Mouse (Mus musculus): ENCODE data around the gene Ptms.

Ptms gene

DNA sequence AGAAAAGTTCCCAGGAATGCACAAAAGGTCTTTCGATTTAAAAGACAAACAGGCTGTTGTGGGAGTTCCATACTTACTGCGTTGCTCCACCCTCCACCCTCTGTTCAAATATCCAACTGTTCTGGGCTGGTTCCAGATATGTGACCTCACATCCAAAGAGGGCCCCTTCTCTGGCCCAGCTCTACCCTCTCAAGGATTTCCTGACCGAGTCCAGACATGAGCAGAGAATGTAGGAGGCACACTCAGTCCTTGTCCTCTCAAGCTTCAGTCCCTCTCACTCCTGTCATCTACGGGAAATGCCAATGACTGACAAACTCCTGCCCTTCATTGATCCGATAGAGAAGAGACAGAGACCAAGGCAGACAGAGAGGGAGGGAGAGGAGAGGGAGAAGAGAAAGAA is 6.0 kb upstream of the Ptms start:
- DNase-seq, result no peak

DNA sequence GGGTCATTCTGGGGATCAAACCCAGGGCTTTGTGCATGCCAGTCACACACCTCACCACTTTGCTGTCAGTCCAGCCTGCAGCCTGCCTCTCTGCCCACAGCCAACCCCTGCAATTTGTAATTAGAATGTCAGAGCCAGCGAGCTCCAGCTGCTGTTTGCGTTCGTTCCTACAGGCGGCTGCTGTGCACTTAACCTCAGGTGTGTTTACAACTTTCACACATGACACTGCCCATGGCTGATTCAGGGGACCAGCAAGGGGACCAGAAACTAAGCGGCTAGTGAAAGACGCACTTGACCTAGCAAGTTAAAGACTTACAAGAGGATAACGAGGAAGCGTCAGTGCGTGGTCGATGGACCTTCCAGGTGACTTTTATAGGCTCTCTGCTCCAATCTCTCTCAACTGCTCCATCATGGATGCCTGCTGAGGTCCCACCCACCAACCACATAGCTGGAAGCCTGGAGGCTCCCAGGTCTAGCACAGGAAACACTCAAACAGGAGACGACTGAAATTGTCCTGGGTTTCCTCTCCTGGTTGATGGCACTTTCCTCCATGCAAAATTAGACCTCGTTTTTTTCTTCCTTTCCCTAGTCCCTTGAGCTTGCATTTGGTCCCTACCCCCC is 5.4 kb upstream of the Ptms start:
- no peak for DNase-seq

DNA sequence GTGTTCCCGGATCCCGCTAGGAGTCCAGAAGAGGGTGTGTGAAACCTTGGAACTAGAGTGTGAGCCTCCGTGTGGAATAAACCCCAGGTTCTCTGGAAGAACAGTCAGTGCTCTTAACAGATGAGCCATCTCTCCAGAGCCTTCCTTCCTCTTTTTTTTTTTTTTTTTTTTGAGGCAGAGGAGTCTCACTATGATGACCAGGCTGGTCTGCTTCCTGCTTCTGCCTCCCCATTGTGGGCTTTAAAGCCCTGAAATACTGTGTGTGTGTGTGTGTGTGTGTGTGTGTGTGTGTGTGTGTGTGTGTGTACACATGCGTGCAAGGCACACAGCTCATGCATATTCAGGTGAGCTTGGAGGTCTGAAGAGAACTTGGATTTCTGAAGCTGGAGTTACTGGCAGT is 1.6 kb upstream of the Ptms start:
- no peak for DNase-seq

DNA sequence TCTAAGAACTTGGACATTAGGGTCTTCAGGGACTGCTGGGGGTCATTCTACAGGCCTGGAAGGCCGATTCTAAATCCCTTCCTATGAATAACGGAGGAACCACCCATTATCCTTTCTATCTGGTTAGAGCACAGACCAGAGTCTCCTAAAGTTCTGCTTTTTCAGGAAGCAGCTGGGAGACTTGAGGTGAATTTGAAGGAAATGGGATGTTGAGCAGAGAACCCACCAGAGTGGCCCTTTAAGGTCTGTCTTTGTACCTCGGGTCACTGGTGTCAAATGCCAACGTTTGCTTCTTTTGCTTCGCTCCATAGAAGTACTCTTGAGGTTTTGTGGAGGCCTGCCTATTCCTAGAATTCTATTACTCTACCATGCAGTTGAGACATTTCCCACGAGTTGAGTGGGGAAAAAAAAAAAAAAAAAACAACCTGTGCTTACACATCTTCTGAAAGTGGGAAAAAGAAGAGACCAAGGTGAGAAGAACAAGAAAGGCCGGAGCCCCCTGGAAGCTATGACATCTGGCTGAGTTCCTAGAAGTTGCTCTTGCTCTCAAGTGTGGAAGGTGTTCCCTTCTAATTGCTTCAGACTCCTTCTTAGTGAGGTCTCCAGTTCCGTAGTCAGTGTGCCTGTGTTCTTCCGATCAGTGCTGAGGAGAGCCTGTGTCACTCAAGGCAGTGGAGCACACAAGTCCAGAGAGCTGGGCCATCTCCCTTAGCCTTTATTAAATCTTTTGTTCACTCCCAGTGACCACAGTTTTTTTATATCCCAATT is 599 bp upstream of the Ptms start:
- DNase-seq, result no peak

DNA sequence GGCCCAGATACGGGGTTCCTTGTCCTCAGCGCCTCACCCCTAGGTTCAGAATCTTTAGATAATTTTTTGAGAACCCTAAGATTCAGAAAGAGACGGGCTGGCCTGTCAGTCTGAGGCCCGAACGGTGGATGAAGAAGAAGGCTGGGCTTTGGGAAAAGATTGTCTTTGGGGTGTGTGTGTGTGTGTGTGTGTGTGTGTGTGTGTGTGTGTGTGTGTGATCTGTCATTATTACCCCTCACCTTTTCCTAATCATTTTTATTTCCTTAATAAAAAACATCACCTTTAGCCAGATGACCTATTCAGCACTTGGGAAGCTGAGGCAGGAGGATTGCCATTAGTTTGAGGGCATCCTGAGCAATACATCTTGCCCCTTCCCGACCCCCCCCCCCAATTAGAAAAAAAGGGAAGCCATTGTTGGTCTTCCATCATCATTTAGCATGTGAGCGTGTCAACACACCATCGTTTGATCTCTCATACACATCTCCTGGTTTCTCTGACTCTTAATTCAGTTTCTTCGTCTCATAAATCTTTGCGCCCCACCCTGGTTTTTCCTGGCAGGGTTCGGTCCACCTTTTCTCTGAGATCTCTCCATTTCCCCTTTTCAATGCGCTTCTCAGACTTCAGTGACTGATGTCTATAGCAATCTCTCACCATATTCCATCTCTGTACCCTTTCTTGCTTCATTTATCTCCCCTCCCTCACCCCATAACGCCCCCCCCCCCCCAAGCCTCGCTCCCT is 844 bp downstream of the Ptms start:
- DNase-seq, result no peak

DNA sequence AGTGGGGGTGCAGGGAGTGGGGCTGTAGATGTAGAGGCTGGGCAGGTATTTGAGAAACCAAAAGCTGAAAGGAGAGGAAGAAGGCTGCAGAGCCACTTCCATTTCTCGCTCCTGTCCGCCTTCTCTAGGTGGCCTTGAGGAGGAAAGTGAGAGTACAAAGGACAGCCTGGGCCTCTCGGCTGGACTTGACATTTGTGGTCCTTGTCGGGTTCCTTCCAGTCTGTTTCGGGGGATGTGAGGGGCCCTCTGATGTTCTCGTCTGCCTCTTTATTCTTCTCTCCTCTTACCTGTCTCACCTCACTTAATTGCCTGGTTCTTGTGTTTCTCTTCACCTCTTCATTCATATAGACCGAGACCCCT is 1.6 kb downstream of the Ptms start:
- no peak for DNase-seq

DNA sequence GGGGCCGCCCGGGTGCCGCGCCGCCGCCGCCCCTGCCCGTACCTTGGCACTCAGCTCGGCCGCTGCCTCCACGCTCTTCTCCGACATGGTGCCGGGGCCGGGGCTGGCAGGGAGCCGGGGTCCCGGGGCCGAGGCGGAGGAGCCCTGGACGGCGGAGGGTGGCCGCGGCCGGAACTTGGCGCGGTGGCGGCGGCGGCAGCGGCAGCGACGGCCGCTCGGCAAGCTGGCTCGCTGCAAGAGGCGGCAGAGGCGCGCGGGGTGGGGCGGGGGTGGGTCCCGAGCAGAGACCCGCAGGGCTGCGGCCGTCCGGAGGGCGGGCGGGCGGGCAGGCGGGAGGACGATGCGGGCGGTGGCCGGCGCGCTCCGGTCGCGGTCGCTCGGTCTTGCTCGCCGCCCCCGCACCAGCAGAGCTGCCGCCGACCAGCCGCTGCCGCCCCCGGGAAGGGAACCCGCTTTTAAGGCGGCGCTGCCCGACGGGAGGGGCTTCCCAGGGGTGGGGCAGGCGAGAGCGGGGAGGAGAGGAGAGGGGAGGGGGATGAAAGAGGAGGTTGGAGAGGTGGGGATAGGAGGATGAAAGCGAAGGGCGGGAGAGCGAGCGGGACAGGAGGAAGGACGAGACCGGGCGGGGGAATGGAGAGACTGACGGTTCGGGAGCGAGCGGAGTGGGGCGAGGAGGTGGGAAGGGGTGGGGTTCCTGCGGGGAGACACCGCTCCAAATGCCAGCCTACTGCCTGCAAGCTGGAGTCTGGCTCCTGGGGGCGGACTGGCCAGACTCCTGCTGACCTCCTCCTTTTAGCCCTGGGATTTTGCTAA is 2.2 kb downstream of the Ptms start:
- peak; percentile 95 for DNase-seq

DNA sequence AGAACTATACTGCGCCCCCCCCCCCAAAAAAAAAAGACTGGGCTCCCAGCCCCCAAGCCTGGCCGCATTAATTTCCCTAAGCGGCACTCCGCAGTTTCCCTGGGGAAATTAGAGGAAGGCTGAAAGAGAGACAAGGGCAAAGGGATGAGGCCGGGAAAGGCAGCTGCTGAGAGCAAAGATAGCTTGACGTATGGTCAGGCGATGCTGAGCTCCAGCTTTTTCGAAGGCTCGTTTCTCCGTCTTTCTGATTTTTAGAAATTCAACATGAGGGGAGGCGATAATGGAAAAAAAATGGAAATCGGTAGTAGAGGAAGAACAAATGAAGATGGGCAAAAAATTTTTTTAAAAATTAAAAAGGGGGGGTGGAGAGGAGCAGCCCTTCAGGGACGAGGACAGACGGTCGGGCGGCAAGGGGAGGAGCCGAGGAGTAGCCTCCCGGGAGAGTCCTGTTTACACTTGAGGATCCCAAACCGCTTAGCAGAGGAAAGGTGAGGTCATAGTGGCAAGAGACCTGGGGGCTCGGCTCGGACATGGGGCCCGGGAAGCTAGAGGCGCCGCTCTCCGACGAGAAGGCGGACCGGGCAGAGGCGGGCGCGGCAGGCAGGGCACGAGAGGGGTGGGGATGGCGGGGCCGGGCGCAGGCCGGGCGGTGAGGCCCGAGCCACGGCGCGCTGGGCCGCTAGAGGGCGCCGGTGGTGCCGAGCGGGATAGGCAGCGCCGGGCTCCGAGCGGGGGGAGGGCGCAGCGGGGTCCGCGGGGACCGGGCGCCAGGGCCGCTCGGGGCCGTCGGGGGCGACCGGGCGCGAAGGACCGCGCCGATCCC is 3.0 kb downstream of the Ptms start:
- DNase-seq, result peak; percentile 91

DNA sequence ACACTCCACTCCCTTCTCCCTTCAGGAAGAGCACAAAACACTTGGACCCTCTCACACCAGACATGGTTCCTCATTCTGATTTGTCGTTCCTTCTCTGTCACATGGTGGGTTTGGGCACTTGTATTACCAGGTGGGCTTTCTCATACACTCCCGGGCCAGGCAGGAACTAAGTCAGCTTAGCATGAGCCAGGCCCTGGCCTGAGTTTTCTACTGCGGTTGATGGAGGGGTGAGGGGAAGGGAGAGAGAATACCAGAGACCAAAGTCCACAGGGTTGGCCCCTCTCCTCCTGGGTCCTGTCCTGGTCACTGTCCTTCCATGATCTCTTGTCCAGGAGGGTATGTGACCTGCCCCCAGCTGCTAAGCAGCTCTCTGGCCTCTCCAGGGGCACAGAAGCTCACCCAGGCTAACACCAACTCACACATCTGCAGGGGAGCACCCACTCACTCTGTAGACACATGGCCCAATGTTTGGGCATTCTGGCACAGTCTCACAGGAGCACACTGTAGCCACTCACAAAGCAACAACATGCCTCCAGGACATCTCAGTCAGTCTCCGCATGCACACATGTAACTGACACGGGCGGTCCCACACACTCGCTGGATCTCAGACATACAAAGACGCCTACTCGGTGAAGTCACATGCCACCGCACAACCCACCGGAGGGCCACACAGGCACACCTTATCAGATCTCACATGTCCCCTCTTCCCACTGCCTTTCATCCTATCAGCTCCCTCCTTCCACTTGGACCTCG is 3.8 kb downstream of the Ptms start:
- peak; percentile 72 for DNase-seq

DNA sequence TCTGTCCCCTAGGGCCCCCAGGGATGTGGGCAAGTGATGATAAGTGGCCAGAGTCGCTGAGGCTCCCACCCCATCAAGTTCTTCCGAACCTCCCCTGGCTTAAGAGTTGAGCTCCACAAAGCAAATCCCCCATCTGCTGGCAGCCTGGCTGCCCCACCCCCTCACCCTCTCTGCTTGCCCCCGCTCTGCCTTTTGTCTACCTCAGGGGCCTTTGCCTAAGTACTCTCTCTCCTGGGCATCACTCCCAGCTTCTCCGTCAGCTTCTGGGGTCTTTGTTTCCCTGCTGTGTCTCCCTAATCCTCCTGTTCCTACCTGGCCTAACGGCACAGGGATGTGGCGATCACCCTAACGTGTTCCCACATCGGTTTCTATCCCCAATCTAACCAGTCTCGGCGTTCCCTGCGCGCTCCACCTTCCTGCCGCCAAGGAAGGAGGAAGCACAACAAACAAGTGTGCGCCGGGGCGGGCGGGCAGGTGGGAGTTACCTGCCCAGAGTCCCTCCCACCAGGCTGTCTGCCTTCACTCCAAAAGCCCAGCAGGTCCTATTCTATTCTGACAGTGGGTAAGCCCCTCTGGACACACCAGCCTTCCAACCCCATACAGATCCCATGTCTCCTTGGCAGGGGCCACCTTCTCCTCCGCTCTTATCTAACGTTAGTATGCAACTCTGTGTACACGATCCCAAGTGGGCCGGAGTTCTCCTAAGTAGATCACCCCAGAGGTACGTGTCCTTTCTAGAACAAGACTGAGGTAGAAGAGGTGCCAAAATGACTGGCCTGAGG is 4.6 kb downstream of the Ptms start:
- no peak for DNase-seq

DNA sequence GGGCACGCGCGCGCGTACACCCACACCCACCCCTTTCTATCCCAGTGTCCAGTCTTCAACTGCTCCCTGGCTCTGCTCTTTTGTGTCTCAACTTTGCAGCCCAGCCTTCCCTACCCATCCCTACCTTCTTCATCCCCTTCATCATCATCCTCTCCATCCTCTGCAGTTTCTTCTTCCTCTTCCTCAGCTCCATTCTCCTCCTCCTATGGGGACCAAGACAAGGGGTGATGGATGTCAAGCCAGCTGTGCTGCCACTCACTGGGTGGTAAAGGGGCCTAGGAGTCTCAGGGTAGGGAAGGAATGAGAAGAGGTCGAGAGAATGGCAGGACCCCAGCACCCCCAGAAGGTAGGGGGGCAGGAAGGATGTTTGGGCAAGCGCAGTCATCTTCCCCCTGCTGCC is 5.4 kb downstream of the Ptms start:
- DNase-seq, result no peak

DNA sequence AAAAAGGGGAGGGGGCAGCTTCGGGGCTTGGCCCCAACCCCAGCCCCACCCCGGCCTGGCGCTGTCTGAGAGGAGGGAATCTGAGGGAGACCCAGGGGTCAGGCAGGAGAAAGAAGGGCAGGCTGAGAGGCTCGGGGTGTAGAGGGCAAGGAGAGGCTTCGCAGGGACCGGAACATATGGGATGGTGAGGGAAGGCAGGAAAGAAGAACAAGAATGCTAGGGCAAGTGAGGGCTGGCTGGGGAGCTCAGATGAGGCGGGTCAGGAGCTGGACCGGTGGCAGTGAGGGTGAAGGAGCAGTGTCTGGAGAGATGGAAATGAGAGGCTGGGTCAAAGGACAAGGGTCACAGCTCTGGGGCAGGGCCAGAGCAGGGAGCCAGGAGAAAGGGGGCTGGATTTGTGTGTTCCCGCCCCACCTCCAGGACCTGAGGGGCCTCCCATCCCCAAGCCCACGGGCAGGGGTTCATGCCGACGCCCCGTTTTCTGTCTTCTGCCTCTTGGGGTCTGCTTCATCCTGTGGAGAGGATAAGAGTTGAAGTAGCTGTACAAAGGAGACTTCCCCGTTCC is 6.1 kb downstream of the Ptms start:
- DNase-seq, result no peak

DNA sequence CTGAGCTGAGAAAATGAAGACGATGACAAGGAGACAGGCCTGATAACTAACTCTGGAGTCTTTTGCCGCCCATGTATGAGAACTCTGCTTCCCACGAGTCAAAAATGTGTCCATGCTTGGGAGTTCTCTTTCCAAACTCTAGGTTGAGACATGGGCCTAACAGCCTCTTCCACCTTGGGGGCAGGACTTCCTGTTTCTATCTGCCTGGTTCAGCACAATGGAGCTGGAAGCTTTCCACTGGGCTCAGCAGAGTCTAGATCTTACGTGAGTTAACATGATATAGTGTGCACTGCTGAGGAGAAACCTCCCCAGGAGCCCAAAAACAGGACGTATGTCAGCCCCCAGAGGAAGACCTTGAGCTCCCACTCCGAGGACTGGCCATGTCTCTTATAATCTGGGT is 6.7 kb downstream of the Ptms start:
- DNase-seq, result no peak

DNA sequence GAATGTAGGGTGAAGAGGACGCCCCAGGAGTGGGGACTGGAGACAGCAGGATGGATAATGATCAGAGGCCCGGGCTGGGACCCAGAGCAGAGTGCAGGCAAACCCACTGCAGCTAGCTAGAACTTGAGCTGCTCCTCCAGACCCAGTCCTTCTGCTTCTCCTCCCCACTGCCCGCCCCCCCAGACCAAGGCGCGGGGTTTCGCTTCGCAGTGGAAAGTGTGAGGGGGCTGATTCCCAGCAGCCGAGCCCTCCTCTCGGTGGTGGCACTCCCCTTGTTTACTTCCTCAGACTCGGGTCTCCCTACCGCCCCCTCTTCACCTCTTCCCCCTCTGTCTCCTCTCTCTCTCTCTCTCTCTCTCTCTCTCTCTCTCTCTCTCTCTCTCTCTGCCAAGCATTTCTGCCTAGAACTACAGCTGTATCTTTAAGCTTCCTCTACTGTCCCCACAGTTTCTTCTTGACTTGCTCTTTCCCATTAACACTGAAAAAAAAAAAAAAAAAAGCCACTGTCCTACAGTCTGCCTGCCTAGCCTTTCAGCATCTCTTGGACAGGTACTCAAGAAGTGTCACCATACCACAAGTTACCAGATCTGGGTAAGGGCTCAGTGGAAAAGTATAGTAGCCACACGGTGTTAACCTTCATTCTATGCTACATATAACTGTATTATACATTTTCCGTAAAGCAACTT is 8.2 kb downstream of the Ptms start, which contains the start of gene Lag3:
Gene Lag3, minus strand, starts transcription at position 173 of the 686 bp plus-strand sequence.
- no peak for DNase-seq

DNA sequence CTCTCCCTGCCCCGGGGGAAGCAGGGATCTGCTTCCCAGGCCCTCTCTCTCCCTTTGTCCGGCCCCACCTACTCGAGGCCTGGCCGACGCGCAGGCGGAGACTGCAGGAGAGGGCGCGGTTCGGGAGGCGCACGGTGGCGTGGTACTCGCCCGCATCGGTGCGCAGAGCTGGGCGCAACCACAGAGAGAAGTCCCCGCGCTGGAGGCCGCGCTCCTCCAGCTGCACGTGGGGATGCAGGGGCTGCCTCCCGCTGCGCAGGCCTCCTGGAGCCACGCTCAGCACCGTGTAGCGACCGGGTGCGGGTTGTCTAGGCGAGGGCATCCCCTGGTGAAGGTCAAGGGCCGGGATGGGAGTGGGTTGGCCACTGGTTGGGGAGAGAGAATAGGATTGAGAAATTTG is 9.9 kb downstream of the Ptms start:
- DNase-seq, result peak; percentile 37

DNA sequence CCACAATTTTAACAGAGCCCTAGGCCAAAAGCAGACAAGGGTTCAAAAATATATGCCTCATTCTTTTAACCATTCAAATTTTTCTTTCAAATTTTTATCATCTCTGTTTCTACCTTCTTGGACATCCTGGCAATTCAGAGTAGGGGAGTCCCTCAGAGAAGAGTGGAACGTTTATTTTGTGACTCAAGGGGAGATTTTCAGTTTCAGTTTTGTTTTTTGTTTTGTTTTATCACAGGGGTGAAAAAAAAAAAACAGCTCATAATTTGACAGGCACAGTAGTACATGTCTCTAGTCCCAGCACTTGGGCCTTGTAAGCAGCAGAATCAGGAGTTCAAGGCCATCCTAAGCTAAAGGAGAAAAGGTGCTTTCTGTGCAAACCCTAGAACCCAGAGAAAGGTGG is 12.1 kb downstream of the Ptms start:
- no peak for DNase-seq

DNA sequence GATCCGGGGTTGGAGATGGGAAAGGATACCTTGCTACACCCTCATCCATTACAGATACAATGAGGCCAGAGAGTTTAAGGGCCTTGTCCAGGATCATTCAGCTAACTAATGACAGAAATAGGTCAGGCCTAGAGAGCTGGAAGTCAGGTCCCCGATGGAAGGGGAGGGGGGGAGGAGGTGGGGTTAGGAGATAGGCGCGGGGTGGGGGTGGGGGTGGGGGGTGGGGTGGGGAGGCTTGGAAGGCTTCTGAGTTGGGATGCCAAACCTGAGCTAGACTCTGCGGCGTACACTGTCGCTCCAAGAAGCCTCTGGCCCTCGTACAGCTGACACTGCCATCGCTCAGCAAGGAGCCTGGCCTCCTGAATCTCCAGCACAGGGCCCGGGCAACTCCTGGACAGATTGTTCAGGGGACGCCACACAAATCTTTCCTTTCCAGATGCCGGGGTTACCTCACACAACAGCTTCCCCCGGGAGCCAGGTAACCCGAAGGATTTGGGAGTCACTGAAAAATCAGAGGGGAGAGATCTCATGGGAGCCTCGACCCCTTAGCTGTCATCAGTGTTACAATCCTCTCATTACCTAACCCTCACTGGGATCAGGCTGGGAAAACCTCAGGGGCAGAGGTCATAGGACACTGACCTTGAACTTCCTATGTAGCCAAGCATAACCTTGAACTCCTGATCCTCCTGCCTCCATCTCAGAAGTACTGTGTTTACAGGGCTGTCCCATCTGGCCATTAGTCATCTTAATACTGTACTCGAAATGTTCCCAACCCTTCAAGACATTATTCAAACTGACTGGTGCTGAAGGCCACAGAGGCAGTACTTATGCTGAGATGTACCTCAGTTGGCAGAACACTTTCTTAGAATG is 14.7 kb downstream of the Ptms start:
- no peak for DNase-seq

DNA sequence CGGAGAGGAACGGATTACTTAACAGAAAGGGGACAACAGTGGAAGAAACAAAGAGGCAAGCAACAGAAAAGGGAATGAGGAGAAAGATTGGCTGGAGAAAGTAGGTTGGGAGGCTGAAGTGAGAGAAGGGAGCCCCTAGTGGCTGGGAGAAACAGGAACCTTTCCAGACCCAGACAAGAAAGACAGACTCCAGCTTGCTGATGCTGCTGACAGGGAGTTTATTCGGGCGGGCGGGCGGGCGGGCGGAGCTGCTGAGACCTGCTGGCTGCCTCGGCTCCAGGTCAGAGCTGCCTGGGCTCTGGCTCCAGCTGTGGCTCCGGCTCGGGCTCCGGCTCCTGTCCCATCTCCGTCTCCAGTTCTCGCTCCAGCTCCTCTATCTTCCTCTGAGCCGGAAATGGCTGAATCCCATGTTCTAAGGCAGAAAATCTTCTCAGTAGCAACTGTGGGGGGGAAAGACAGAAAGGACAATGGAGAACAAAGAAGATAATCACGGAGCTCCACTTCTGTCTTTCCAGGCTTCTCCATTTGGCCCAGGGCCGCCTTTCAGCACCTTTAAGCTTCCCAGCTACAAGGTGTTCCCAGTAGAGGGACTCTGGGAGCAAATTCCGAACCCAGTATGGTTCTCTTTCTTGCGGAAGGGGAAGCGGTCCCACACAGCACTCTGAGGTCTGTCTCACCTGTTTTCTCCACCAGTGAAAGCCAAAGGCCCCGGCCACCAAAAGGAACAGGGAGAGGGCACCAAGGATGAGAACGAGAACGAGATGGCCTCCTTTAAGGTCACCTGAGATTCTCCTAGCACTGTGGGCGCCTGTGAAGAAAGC is 15.5 kb downstream of the Ptms start:
- DNase-seq, result peak; percentile 76

Data from right cerebral cortex, postnatal 25 days (tissue).